Mouse (Mus musculus) brain, adult 2 months (tissue): ENCODE data around the gene Vmn1r78.
"Not testable (repeated sequence)": the region's sequence is repeated elsewhere in the genome, so short reads cannot be mapped to it uniquely, and the experiment has no call there.

Experiments used
- DNase-seq: peaks from one replicate; pipeline ENCODE4 v3.0.0; 2011; ENCODE audit warnings: low read depth, low spot score

Gene Vmn1r78

DNA sequence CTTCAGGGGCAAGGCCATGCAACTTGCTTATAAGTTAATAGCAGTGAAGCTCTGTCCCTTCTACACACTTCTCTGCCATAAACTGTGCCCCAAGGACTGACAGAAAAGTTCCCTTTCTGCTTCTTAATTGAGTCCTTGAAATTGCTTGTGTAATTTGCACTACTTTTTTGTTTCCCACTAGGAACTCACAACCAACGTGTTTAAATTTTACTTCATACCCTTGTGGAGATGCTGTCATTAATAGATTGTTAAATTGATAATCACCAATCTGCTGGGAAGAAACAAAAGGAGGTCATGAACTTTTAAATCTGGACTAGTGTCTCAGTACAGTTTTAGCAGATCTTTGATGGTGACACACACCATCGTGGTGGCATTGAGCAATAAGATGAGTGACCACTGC lies at the start of gene Vmn1r78:
TSS of gene Vmn1r78 (plus strand) at position 301 of the 400 bp plus-strand sequence.
- DNase-seq = no peak

DNA sequence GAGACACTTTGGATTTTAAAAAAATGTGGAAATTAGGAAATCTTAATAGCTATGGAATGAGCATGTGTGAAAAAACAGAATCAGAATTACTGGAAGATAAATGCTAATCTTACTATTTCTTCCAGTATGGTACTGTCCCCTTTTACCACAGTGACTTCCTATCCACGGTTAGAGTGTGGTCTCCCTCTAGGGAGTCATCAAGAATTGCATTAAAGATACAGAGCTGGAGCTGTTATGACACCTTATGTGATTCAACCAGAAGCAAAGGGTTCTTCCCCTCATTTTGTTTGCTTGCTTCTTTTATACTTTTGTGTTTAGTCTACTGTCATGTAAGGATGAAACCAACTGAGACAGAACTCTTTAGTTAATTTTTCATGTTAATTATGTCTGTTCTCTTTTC lies 6.4 kb downstream of the Vmn1r78 start:
- not testable (repeated sequence) for DNase-seq

DNA sequence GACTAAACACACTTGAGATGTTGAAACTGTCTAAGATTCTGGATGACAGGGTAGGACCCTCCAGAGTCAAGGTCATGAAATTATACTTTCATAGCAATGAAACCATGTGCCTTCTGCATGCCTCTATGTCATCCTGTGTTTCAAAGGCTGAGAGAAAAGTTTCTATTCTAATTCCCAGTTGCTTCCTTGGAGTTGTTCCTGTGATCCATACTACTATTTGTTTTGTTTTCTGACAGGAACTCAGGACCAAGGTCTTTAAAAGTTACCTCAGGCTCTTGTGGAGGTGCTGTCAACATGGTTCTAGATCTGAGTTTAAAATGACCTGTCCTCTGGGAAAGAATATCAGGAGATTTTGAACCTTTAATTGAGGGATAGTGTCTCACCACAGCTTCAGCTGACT lies 20.9 kb downstream of the Vmn1r78 start, which contains the start of gene Vmn1r79:
TSS of gene Vmn1r79 (plus strand) at position 301 of the 400 bp plus-strand sequence.
- DNase-seq = not testable (repeated sequence)

DNA sequence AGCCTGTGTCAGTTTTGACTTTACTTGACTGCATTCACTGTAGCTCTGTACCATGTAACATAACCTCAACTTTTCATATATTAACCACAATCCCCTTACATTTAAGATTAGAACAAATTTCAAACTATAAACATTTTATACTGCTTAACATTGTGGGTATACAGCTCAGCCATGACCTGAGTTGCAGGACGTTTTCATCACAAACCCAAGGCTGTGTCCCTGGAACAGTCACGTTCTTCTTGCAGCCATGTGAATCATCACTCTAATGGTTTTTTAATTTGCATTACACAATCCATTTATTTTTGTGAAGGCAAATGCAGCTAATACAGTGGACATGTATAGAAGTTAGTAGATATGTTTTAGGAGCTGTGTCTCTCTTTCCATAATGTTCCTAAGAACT lies 22.9 kb downstream of the Vmn1r78 start:
- not testable (repeated sequence) for DNase-seq

DNA sequence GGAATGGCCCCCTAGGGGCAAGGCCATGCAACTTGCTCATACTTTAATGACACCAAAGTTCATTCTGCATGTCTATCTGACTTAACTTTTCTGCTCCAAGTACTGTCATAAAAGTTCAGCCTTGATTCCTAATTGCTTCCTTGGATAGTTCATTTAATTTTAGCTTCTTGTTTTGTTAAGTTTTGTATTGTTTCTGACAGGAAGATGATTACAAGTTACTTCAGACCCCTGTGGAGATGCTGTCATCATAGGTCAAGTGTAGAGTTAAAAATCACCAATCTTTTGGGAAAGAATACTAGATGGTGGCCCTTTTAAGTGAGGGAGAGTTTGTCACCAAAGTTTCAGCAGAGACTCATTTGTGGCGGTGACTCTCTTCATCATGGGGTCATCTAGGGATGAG lies 38.9 kb downstream of the Vmn1r78 start, which contains the start of gene Vmn1r80:
TSS of gene Vmn1r80 (plus strand) at position 301 of the 400 bp plus-strand sequence.
- no peak for DNase-seq

DNA sequence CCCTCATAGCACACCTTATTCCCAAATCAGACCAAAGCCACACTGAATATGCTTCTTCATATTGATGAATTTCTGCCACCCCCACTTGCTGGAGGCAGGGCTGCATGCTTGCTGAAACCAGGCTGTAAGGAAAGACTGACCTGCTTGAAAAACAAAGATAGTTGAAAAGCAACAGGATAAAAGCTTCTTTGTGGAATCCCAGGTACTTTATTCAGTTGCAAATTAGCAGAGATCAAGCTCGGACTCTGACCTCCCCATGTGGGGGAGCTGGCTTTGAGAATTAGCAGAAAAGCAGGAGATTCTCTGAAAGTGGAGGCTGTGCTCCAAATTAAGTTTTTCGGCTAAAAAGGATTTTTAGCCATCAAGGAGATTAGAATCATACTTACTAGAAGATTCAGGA lies 54.1 kb downstream of the Vmn1r78 start:
- DNase-seq = no peak
